Mouse (Mus musculus) regulatory T cell (primary cell): ENCODE results near the gene Btg2.

Experiments used
- in situ Hi-C: fragments of 300-600 bp; cut with MboI, MseI; formaldehyde crosslinking; loops from one replicate; pipeline ENCODE4 v1.15.1; 2025; ENCODE audit warnings: high pct_unique_total_duplicates

Gene Btg2

GRCm38 (mm10) chr1:134028161-134028846 lies 50.6 kb downstream of the Btg2 start:
- in situ Hi-C loops = no loop called here

GRCm38 (mm10) chr1:134026741-134027140 lies 52.2 kb downstream of the Btg2 start:
- in situ Hi-C loops = no loop called here

- in situ Hi-C loops = no loop called here
Observed at GRCm38 (mm10) chr1:134025975-134026374, 52.9 kb downstream of the Btg2 start.
